Mouse (Mus musculus) thymus, adult 2 months (tissue): ENCODE results near the gene 1700014D04Rik. TPM values are rescaled to one million over a fixed set of nuclear protein-coding genes. Genes with fewer than 3 reads are reported as not detected.

Source experiments
- DNase-seq: peaks from one replicate; pipeline ENCODE4 v3.0.0; 2021
- H3K27ac ChIP-seq: fragments of 200-500 bp; 2 replicates; pipeline ENCODE4 v1.5.1; 2012; ENCODE audit warnings: low read length, control low read depth; ENCODE audit not compliant: control insufficient read depth, insufficient read depth
- H3K27me3 ChIP-seq: fragments of 200-500 bp; 2 replicates; pipeline ENCODE4 v1.6.1; 2012; ENCODE audit warnings: mild to moderate bottlenecking, low read length, moderate library complexity, mixed read lengths; ENCODE audit not compliant: control insufficient read depth, insufficient read depth
- H3K36me3 ChIP-seq: fragments of 200-500 bp; 2 replicates; pipeline ENCODE4 v1.6.1; 2012; ENCODE audit warnings: mild to moderate bottlenecking, low read length, moderate library complexity; ENCODE audit not compliant: control insufficient read depth, insufficient read depth
- H3K4me1 ChIP-seq: fragments of 200-500 bp; replicated peaks from 2 replicates; pipeline ENCODE4 v1.6.1; 2012; ENCODE audit warnings: low read length; ENCODE audit not compliant: control insufficient read depth, insufficient read depth
- H3K4me3 ChIP-seq: fragments of 200-500 bp; 2 replicates; pipeline ENCODE4 v1.5.1; 2012; ENCODE audit warnings: mild to moderate bottlenecking, low read length, control low read depth, moderate library complexity; ENCODE audit not compliant: control insufficient read depth, insufficient read depth
- CTCF ChIP-seq: fragments of 200-500 bp; IDR thresholded peaks from 2 replicates; pipeline ENCODE4 v1.5.1; 2012; ENCODE audit warnings: mild to moderate bottlenecking, control low read depth, low read length, moderate library complexity, borderline replicate concordance; ENCODE audit not compliant: control insufficient read depth, poor library complexity, insufficient read depth; ENCODE audit errors: extremely low read depth
- POLR2A ChIP-seq: fragments of 200-500 bp; IDR thresholded peaks from 2 replicates; pipeline ENCODE4 v1.6.1; 2012; ENCODE audit warnings: mild to moderate bottlenecking, low read length, control low read depth, moderate library complexity; ENCODE audit not compliant: control insufficient read depth, poor library complexity, insufficient read depth; ENCODE audit errors: extremely low read depth
- WGBS: fragments of 180-500 bp; shearing (Covaris S2); methylation state at CpG from one replicate; pipeline ENCODE4 v1.1.7; 2018; 5-methylcytosine and 5-hydroxymethylcytosine counted together
- polyA plus RNA-seq: library from polyadenylated mRNA; depleted of rRNA; stranded (reverse); fragments of >200 nt; gene quantifications from 2 replicates; pipeline ENCODE4 v1.2.3, GENCODE M21; 2012

The 1700014D04Rik gene
- polyA plus RNA-seq, 1 experiment: 0.07 TPM

DNA sequence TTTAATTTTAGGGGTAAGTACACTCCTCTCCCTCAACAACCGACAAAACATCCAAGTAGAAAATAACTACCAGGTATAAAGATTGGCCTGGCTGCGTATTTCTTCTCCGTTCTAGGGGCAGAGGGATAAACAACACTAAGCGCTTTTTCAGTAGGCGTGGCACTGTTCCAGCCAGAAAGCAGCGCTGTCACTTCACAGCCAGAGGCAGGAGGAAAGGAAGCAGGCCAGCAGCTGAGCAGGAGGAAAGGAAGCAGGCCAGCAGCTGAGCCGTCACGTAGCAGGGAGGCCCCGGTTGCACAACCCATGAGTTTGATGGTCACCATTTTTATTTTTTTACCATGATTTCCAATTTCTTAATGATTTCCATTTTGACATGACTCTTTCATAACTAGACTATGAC is 24.7 kb upstream of the 1700014D04Rik start:
- WGBS: 26% methylated on average over 9 of the region's 9 CpGs
- Histone ChIP-seq H3K27ac (peak overlapping the region; percentile 71), H3K36me3 (peaks cover 19% of the 10 kb centered on the region), H3K27me3 (no peaks in the 10 kb centered on the region), H3K4me1 (peaks cover 12% of the 10 kb centered on the region), H3K4me3 (no peak overlapping the region)
- peak; percentile 28 for DNase-seq
- TF ChIP-seq CTCF (no peak), POLR2A (no peak)

DNA sequence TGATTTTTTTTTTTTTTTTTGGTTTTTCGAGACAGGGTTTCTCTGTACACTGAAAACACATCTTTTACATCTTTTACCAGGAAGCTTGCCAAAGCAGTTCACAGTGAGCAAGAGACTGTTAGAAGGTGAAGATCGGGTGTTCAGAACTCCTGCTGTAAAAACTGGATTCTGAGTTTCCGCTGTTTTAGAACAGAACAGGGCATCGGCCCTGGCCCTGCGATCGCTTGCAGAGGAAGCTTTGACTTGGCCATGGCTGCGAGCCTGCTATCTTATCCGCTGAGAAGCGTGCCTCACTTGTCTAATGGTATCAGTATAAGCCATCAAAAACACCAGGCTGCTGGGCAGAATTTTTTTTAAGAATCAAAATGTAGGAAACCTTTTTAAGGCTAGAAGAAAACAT is 24.3 kb upstream of the 1700014D04Rik start:
- Histone ChIP-seq H3K36me3 (peaks cover 15% of the 10 kb centered on the region), H3K27me3 (no peaks in the 10 kb centered on the region), H3K4me1 (peaks cover 12% of the 10 kb centered on the region), H3K27ac (peak overlapping the region; percentile 71), H3K4me3 (no peak overlapping the region)
- TF ChIP-seq CTCF: no peak
- no peak for TF ChIP-seq POLR2A
- DNase-seq: peak; percentile 10
- WGBS: 37% methylated on average over 9 of the region's 9 CpGs

DNA sequence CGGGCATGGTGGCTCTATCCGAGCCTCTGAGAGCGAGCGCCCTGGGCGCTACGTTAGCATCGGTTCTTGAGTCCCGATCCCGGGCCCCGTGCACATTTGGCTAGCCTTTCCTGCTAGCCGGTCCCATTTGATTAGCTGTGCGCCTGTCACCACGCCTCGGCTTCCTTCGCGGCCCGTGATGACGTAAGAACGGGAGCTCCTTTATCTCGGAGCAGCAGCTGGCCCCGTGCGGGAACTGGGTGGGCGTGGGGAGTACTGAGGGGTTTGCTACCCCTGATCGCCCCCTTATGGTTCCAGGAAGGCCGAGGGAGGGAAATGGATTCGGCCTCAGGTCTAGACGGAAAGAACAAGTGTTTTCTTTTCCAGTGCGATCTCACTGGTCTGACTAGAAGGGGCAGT is 23.6 kb upstream of the 1700014D04Rik start:
- DNase-seq: peak; percentile 85
- Histone ChIP-seq H3K36me3 (peaks cover 8% of the 10 kb centered on the region), H3K27ac (peak overlapping the region; percentile 94), H3K4me1 (peaks cover 12% of the 10 kb centered on the region), H3K27me3 (no peaks in the 10 kb centered on the region), H3K4me3 (peak overlapping the region; percentile 75)
- TF ChIP-seq CTCF (0 out of 2 replicates have a peak, but pooled peaks have one; percentile 37), POLR2A (no peak)
- 1% methylated on average over 28 of the region's 28 CpGs for WGBS

DNA sequence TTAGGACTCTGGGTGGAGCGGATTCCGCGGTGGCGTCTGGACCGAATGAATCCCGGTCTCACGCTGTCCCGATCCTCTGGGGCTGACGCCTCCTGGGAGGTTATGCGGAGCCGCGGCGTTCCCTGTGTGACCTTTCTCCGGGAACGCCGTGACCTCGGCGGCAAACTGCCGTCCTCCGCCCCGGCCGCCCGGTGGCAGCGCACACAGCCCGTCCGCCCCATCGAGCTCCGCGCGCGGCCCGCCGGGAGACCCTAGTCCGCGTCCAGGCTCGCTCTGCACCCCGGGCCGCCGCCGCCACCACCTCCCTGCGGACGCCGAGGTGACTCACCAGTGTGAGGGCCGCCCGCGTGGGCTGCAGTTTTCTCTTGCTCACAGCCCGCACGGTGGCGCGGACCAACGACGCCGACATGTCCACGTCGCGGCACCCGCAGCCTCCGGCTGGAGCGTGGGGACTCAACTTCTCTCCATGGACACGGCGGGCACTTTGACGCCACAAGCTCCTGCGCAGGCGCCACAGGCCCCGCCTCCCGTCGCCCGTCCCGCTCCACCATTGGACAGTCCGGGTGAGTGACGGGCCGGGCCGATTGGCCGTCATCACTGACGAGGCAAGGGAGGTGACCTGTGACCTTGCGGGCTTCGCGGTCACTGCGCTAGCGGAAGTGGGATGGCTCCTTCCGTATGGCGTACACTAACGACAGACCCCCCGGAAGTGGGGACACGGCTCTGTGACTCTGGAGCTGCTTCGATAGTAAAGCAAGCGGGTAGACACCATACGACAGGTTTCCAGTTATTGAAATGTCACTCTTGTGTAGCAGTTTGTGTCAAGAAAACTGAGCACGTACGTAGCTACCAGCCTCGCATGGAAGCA is 23.0 kb upstream of the 1700014D04Rik start, which contains the start of gene Isca1:
Isca1 (minus strand) TSS at position 515 of the 868 bp plus-strand sequence.
- Histone ChIP-seq H3K4me3 (peak within 1 kb of the TSS; percentile 75), H3K36me3 (peaks cover 3% of the 10 kb centered on the region; the same call in 1 of the 2 replicates), H3K4me1 (peaks cover 12% of the 10 kb centered on the region), H3K27ac (peak within 1 kb of the TSS; percentile 94), H3K27me3 (no peaks in the 10 kb centered on the region)
- under 1% methylated on average over 91 of the region's 91 CpGs for WGBS
- TF ChIP-seq CTCF: 0 out of 2 replicates have a peak, but pooled peaks have one; percentile 2
- TF ChIP-seq POLR2A: peak; percentile 71
- DNase-seq: peak; percentile 99

DNA sequence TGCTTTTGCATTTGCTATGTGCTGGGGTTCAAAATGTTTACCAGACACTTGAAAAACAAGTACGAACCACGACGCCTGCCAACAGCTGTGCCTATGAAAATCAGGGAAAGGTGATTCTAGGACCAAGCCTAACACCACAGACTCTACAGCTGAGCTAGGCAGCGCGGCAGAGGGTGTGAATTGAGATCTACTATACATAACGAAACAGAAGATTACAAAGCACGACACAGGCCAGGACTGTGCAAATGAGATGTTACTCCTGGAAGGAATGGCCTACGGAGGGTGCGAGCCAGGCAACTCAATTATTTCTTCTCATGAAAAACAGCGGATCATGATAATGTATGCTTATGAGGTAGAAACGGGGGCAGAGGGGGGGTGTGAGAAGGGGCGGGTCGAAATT is 22.0 kb upstream of the 1700014D04Rik start:
- DNase-seq: no peak
- Histone ChIP-seq H3K4me1 (peaks cover 12% of the 10 kb centered on the region), H3K27ac (no peak overlapping the region), H3K4me3 (no peak overlapping the region), H3K27me3 (no peaks in the 10 kb centered on the region), H3K36me3 (peaks cover 3% of the 10 kb centered on the region; the same call in 1 of the 2 replicates)
- TF ChIP-seq CTCF: no peak
- TF ChIP-seq POLR2A: no peak
- 57% methylated on average over 13 of the region's 13 CpGs for WGBS

DNA sequence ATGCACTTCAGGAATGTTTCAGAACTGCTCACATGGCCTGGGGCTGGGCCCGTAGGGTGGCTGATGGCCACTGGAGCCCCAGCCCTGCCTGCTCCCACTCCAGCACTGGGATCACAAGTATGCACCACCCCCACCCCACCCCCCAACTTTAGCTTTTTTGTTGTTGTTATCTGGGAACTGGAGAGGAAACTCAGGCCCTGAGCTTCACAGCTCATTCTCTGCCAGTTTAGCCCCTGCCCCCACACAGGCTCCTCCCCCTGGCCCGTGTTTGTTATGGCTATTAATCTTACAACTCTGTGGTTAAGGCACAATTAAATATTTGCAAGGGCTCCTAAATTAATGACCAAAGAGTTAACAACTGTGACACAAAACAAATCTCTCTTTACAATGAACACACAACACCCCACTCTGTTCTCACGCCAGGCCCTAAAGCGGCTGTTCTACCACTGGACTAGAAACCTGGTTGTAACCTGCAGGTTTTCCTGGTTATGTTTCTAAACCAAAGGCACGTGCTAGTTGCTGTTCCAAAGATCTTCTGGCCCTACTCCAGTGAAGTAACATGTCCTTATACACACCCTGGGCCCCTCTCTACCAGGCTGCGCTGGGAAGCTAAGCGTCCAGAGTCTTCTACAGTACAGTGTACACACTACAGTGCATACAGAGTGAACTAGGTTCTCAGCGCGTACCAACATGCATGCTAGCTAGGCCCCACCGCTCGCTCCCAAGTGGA is 20.4 kb upstream of the 1700014D04Rik start:
- 85% methylated on average over 11 of the region's 11 CpGs for WGBS
- no peaks in the 10 kb centered on the region for H3K36me3 ChIP-seq
- no peak for DNase-seq
- no peak for TF ChIP-seq CTCF
- TF ChIP-seq POLR2A: no peak
- H3K4me1 ChIP-seq: peaks cover 12% of the 10 kb centered on the region
- H3K4me3 ChIP-seq: no peak overlapping the region
- H3K27ac ChIP-seq: no peak overlapping the region
- no peaks in the 10 kb centered on the region for H3K27me3 ChIP-seq
